Mouse (Mus musculus): Measurements from ENCODE around the gene Rnf157. TPM values are rescaled to one million over a fixed set of nuclear protein-coding genes. Genes with fewer than 3 reads are reported as not detected.
"Not testable (repeated sequence)": the region's sequence is repeated elsewhere in the genome, so short reads cannot be mapped to it uniquely, and the experiment has no call there.

Rnf157 gene
- total RNA-seq, 2 experiments from 2014 or later, result 252 to 278 TPM

GRCm38 (mm10) chr11:116435992-116436724 is 23.3 kb upstream of the Rnf157 start:
- no peak for DNase-seq (ENCODE audit: low spot score in 2 of 2)
- intact Hi-C loops (cut with DNase I), result no loop called here

- no peak for DNase-seq (ENCODE audit: low spot score in 2 of 2)
- intact Hi-C loops (cut with DNase I), result loop anchor here (1.0 kb wide), 1 partner anchor 22 kb away; the partner anchor contains the start of gene Rnf157
Measured at GRCm38 (mm10) chr11:116434967-116435752, 22.3 kb upstream of the Rnf157 start.

- peak; percentile 39 to 42 for DNase-seq (ENCODE audit: low spot score in 2 of 2)
- intact Hi-C loops (cut with DNase I), result loop anchor here (1.0 kb wide), 1 partner anchor 21 kb away; the partner anchor contains the start of gene Rnf157
Measured at GRCm38 (mm10) chr11:116434287-116434966, 21.6 kb upstream of the Rnf157 start.

- DNase-seq (ENCODE audit: low spot score in 2 of 2), result peak; percentile 99 to 100
- intact Hi-C loops (cut with DNase I), result loop anchor here (1.0 kb wide), 1 partner anchor 20 kb away; the partner anchor contains the start of gene Rnf157
Measured at GRCm38 (mm10) chr11:116433356-116434286, 20.8 kb upstream of the Rnf157 start, which contains the start of gene Ubald2. Ubald2 (plus strand) TSS chr11:116434094.

- DNase-seq (ENCODE audit: low spot score in 2 of 2), result peak; percentile 43 to 92
- intact Hi-C loops (cut with DNase I), result no loop called here
Measured at GRCm38 (mm10) chr11:116432593-116433355, 19.9 kb upstream of the Rnf157 start.

DNA sequence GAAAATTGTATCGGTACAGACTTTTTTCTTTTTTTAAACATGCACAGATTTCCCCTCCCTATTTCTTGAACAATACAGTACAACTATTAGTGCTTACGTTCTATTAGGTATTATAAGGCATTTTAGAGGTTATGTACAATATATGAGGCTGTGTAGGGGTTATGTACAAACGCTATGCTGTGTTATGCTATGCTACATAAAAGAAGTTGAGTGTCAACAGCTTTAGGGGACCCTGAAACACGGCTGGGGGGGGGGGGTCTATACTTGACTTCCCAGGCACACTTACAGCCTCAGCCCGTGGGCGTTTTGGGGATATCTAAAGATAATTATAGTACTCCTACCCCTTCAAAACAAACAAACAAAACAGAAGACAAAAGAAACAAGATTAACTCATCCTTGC is 19.3 kb upstream of the Rnf157 start:
- DNase-seq (ENCODE audit: low spot score in 2 of 2), result no peak
- intact Hi-C loops (cut with DNase I), result no loop called here

DNA sequence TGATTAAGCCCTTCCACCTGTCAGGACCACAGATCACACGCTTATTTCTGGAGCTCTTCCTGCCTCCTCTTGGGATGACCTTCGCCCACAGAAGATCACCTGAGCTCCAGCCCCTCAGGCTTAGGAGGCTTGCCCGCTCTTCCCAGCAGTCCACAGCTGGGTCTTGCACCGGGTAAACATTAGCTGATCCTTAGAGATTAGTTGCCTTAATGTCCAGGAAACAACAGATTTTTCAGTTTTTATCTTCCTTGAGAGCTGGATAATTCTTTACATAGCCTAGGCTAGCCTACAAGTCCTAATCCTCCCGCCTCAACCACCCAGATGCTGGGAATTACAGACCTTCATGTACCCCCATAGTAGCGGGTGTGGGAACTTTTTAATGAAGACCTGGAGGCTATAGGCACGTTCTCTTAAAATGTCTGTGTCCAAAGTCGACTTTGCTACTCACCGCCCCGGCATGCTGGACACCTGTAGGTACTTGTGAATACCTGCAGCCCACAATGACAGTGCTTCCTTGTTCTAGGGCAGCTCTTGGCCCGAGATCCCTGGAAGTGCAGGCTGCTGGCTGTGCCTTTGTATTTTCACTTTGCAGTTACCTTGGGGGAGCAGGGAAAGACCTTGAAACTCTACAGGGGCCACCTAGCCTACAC is 18.7 kb upstream of the Rnf157 start:
- intact Hi-C loops (cut with DNase I), result no loop called here

GRCm38 (mm10) chr11:116430723-116431427 is 18.0 kb upstream of the Rnf157 start:
- DNase-seq (ENCODE audit: low spot score in 2 of 2), result no peak
- intact Hi-C loops (cut with DNase I), result no loop called here

More for the DNA sequence above, 18.7 kb upstream of the Rnf157 start:
- no peak for DNase-seq (ENCODE audit: low spot score in 2 of 2)

- intact Hi-C loops (cut with DNase I), result no loop called here
- DNase-seq (ENCODE audit: low spot score in 2 of 2), result no peak
Measured at GRCm38 (mm10) chr11:116429862-116430613, 17.2 kb upstream of the Rnf157 start.

GRCm38 (mm10) chr11:116428872-116429859 is 16.3 kb upstream of the Rnf157 start:
- DNase-seq (ENCODE audit: low spot score in 2 of 2), result no peak
- intact Hi-C loops (cut with DNase I), result no loop called here

DNA sequence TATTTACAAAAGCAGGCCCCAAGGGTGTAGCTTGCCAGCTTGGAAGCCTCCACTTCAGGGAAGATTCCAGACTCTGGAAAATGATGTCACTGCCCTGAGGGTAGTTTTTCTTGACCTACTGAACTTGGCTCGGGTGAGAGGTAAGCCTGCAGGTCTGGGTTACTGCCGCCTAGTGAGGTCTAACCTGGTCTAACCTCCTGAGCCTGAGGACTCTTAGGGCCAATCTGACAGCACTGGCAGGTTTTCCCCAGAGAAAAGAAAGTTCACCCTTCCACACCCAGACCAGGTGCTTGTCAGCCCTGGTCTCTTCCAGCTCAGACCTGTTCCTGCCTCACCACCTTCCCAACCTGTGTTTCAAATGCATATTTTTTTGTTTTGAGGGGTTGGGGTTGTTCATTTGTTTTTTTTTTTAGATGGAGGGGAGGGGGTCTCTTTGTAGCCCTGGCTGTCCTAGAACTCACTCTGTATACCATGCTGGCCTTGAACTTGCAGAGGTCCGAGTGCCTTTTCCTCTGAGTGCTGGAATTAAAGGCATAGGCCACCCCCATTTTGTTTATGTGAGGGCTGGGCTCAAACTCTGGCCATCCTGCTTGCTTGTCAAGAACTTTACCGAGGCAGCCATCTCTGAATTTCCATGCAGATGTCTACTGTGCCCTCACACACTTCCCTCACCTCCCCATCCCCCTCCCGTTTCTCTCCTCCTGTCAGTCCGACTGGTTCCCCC is 14.2 kb upstream of the Rnf157 start:
- DNase-seq (ENCODE audit: low spot score in 2 of 2), result no peak
- intact Hi-C loops (cut with DNase I), result no loop called here

DNA sequence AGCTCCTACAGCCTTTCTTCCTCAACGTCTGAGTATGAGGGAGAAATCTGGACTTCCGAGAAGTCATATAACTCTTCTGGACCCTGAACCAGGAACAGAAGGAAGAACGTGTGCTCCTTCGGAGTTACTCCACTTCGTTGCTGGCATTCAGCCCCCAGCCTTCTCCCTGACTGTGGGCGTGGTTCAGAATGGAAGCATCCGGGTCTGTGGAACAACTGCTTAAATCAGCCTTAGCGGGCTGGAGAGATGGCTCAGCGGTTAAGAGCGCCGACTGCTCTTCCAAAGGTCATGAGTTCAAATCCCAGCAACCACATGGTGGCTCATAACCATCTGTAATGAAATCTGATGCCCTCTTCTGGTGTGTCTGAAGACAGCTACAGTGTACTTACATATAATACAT is 13.5 kb upstream of the Rnf157 start:
- intact Hi-C loops (cut with DNase I); DNase-seq (ENCODE audit: low spot score in 2 of 2): not testable (repeated sequence)

DNA sequence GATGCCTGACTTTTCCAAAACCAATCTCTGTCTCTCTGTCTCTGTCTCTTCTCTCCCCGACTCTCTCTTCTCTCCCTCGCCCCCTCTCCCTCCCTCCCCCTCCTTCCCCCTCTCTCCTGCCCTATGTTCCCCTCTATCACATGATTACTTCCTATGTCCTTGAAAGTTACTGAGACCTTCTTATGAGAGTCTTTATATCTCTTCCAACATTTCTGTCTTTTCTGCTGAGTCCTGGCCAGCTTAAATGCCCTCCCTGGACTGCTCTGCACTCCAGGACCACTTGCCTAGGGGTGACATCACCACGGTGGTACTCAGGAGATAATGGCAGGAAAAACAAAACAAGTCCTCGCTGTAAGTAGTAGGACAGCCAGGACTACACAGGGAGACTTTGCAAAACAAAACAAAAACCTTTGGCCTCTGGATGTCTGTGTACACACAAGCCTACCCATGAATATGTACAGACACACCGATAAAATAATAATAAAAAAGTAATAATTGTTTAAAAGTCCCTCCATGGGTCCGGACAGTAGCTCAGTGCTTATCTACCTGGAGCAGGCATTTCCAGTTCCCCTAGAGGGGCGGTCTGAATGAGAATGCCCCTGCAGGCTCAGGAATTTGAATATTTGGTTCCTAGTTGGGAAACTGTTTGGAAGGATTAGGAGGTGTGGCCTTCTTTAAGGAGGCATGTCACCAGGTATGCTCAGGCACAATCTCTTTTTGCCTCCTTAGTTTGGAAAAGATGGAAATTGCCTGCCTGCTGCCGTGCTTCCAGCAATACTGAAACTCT is 12.0 kb upstream of the Rnf157 start:
- intact Hi-C loops (cut with DNase I), result no loop called here
- DNase-seq (ENCODE audit: low spot score in 2 of 2), result no peak

Measured in left cerebral cortex, postnatal 25 days (tissue).